Mouse (Mus musculus) C2C12 (cell line): ENCODE results near the gene Tgfb3.

Source experiments
- CEBPB ChIP-seq: IDR thresholded peaks from one replicate; pipeline ENCODE4 v1.6.1; 2011; ENCODE audit warnings: low read depth, mild to moderate bottlenecking, control low read depth, moderate library complexity
- CTCF ChIP-seq: IDR thresholded peaks from one replicate; pipeline ENCODE4 v1.5.1; 2011; ENCODE audit not compliant: control insufficient read depth, insufficient read depth, insufficient read length
- FOSL1 ChIP-seq: IDR thresholded peaks from one replicate; pipeline ENCODE4 v1.8.0; 2011; ENCODE audit warnings: mild to moderate bottlenecking, low read length; ENCODE audit not compliant: poor library complexity, insufficient read depth, severe bottlenecking
- MAX ChIP-seq: IDR thresholded peaks from one replicate; pipeline ENCODE4 v1.6.1; 2011; ENCODE audit warnings: mild to moderate bottlenecking, control low read depth
- MYOD1 ChIP-seq: IDR thresholded peaks from one replicate; pipeline ENCODE4 v1.6.1; 2011; ENCODE audit warnings: low read depth; ENCODE audit not compliant: control insufficient read depth, insufficient read length
- MYOG ChIP-seq: IDR thresholded peaks from one replicate; pipeline ENCODE4 v1.6.1; 2011; ENCODE audit not compliant: control insufficient read depth, insufficient read length; ENCODE audit errors: extremely low read depth
- USF1 ChIP-seq: IDR thresholded peaks from one replicate; pipeline ENCODE4 v1.6.1; 2011; ENCODE audit warnings: low read depth, mild to moderate bottlenecking, control low read depth, moderate library complexity

- TF ChIP-seq MAX (no peak), USF1 (no peak), CTCF (no peak), MYOG (no peak), MYOD1 (no peak), CEBPB (no peak), FOSL1 (no peak)
Measured at GRCm38 (mm10) chr12:86064796-86065195, 14.0 kb downstream of the Tgfb3 start.
